Mouse (Mus musculus): ENCODE results near the gene Lamc1.
"Not testable (repeated sequence)": the region's sequence is repeated elsewhere in the genome, so short reads cannot be mapped to it uniquely, and the experiment has no call there.

Gene Lamc1

DNA sequence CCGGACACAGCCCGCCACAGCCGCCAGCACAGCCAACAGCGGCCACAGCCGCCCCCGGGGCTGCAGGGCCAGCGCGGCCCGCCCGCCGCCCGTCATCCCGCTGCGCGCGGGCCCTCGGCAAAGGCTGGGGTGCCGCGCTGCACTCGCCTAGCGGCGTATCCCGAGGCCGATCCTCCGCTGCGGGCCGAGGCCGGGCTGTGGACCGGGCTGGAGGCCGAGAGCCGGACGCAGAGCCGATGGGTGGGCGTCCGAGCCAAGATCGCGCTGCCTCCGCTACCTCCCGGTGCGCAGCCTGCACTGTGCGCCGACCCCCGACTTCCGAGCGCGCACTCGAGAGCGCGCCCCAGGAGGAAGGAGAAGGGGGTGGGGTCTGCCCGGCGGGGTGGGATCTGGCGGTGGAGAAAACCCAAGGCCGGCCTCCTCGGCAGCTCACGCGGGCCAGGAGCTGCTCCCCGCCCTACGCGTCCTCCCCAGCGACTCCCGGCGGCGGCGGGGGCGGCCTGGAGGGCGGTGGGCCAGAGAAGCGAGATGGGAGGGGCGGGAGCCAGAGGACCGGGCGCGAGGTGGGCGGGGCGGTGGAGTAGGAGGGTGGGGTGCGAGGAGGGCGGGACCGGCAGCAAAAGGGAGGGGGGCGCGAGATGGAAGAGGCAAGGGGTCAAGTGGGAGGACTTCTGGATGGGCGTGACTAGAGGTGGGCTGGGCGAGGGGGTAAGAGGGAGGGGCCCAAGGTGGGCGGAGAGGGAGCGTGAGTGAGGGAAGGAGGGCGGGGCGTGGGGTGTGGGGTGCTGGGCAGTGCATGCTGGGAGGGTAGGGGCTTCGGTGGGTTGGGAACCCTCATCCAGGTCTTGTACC is at the start of gene Lamc1:
TSS of gene Lamc1 (minus strand) at position 343 of the 852 bp plus-strand sequence.
- DNase-seq = peak; percentile 74

GRCm38 (mm10) chr1:153380746-153381282 is 48.2 kb upstream of the Lamc1 start:
- no peak for DNase-seq

GRCm38 (mm10) chr1:153379832-153380231 is 47.2 kb upstream of the Lamc1 start:
- peak; percentile 44 for DNase-seq

DNA sequence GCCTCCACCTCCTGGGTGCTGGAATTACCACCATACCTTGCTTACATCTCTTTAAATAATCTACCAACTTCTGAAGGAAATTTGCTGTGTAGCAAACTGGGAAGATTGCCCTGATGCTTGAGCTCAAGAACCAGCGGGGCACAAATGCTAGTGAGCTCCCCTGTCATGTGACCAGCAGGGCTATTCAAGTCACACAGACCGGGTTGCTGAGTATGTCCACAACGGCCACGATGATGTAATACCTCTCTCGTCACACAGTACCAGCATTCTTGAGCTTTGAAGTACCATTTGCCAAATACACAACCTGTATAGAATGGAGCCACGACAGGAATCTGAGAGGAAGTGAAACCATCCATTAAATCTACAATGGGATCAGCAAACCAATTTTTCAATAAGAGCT is 46.0 kb upstream of the Lamc1 start:
- no peak for DNase-seq

GRCm38 (mm10) chr1:153376446-153376845 is 43.9 kb upstream of the Lamc1 start:
- DNase-seq = no peak

GRCm38 (mm10) chr1:153374136-153374535 is 41.5 kb upstream of the Lamc1 start:
- no peak for DNase-seq

DNA sequence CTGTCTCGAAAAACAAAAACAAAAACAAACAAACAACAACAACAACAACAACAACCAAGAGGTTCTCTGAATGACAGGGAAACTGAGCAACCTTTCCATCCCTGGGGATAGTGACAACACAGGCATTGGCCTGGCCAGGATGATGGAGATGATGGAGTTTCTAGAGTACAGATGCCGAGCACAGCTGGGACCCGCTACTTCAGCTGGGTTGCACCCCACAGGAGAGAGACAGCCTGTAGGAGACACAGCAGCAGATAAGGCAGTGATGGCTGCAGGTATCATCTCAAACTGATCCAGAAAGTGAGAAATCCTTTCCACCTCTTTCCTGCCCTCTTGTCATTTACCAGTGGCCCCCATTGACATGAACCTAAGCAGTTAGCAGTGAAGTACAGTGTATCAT is 39.3 kb upstream of the Lamc1 start:
- no peak for DNase-seq

DNA sequence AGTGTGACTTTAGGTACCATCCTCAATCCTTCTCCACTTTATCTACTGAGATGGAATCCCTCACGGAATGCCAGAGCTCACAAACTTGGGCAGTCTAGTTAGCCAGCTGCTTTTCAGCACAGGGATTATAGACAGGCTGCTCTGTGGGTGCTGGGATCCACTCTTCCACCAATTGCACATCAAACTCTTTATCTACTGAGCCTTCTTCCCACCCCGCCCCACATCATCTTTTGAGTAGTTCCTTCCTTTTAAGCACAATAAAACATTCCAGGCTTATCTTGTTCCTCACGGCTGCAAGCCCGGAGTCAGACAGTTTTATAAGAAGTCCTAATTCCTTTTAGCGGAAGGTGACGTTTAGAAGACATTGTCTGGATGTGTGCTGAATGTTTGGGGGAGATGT is 36.4 kb upstream of the Lamc1 start:
- no peak for DNase-seq

GRCm38 (mm10) chr1:153367048-153367447 is 34.5 kb upstream of the Lamc1 start:
- no peak for DNase-seq

DNA sequence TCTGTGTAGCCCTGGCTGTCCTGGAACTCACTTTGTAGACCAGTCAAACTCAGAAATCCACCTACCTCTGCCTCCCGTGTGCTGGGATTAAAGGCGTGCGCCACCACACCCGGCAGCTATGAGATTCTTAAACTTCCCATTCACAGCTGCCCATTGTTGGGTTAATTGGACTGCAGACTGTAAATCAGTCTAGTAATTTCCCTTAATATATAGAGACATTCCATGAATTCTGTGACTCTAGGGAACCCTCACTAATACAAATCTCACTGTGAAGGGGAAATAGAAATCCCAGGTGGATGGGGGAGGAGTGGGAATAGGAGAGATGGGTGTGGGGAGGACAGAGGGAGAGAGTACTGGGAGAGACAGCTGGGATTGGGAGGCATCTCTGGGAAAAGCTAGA is 29.3 kb upstream of the Lamc1 start:
- no peak for DNase-seq

- DNase-seq = no peak
These were observed 28.0 kb upstream of the Lamc1 start for GRCm38 (mm10) chr1:153360556-153360955.

DNA sequence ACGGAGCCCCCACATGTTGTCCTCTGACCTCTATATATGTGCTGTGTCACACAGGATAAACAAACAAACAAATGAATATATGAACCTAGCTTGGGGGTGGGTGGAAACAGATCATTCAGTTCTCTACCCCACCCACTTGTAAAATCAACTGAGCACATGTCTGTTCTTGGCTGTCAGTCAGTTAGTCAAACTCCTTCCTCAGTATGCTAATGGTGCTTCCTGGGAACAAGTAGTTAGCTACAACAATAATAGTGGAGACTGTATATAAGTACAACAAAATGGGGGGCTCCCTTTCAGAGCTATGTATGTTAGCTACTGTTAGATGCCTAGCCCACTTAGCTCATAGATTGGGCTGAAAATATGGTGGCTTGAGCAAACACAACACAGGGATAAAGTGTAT is 24.6 kb upstream of the Lamc1 start:
- DNase-seq = no peak

- no peak for DNase-seq
These were observed 21.9 kb upstream of the Lamc1 start for GRCm38 (mm10) chr1:153354466-153354865.

DNA sequence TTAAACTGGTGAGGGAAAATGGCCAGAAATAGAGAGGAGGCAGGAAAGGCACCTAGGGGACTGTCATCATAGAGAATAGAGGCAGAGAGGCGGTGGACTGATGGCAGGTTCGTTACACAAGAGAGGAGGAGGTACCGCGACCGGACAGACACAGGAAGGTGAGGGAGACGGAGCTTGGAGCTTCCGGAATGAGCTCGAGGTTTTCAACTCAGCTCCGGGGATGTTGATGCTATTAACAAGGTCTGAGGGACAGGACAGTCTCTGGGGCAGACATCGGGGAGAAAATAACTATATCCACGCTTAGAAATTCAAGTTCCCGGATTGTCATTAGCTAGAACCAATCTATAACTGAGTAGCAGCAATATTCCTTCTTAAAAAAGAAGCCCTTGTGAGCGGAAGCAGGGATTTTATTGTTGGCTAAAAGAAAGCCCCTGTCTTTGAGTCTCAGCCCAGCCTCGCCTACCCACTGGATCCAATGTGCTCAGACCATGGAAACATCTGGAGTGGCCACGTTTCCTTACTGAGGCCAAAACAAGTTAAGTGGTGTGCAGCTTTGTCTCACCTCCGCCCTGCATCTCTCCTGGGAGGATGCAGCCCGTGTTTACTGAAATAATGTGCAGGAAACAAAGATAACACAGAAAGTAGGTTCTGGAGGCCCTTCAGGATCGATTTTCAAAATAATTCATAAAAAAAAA is 21.3 kb upstream of the Lamc1 start:
- no peak for DNase-seq

- no peak for DNase-seq
These were observed 18.4 kb upstream of the Lamc1 start for GRCm38 (mm10) chr1:153351034-153351433.

- DNase-seq = no peak
These were observed 15.1 kb upstream of the Lamc1 start for GRCm38 (mm10) chr1:153347726-153348125.

- DNase-seq = no peak
These were observed 14.5 kb upstream of the Lamc1 start for GRCm38 (mm10) chr1:153347040-153347439.

DNA sequence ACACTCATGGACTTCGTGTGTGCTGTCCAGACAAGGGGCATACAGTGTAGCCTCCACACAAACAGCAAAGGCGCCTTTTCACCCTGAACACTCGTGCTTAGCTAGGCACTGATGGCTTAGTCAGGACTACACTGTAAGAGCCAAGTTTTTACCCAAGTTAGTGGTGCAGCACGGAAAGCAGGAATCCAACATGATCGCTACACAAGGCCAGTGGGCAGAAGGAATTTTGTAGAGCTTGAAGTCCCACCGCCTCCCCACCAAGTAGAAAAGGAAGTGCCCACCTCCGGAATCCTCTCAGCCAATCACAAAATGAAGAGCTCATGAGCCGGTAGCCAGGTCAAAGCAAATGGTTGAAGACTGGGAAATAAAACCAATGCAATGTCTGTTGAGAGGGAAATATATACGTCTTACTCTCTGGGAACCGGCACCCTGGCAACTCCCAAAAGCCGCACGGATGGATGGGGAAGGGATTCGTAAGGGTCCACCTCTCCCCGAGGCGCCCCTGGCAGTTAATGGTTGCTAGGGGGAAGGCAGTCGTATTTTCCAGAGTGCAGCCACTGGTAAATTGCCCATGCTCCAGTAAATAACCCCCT is 13.2 kb upstream of the Lamc1 start:
- DNase-seq = no peak

DNA sequence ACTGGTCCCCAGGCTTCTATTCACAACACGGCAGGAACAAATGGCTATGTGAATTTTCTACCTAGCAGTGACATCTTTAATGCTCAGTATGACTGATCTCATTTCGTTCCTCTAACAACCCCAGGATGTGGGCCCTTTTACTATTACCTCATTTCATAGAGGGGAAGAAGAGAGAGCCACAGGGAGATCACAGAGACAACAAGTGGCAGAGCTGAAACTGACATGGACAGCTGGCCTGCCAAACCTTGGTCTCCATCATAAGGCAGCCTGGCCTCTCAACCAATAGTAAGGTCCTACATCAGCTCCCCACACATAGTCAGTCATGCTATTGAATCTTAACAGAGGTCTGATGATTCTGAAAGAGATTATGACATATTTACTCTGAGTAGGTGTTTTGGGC is 12.4 kb upstream of the Lamc1 start:
- no peak for DNase-seq

GRCm38 (mm10) chr1:153335451-153335850 is 2.9 kb upstream of the Lamc1 start:
- not testable (repeated sequence) for DNase-seq

DNA sequence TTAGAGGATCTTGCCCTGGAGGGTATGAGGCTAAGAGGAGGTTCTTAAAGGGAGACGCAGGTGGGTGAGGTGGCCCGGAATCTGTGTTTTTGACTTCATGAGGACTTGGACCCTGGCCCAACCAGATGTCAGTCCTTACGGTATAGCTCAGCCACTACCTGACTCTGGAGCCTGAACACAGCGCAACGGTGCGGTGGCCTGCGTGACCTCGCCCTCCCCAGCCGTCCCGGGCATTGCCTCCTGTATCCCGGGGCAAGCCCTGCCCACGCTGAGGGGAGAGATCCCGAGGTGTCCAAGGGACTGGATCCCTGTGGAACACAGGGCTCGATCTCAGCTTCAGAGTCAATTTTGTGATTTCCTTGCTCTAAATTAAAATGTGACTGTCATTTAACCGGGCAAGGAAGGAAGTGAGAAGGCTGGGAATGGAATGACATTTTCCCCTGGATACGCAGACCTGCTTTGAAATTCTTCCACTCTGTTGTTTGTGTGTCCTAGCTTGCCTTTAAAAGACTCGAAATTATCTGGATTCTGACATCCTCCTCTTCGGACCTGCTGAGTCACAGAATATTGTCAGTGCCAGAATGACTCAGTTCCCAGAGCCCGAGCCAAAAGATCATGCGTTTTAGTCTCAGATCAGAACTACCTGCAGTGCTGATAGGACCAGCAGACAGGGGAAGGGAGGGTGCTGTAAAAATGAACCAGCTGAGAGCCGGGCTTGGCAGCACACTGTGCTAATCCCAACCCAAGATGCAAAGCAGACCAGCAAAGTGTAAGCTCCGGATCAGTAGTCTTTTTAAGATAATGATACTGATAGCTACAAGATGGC is 923 bp upstream of the Lamc1 start:
- no peak for DNase-seq

DNA sequence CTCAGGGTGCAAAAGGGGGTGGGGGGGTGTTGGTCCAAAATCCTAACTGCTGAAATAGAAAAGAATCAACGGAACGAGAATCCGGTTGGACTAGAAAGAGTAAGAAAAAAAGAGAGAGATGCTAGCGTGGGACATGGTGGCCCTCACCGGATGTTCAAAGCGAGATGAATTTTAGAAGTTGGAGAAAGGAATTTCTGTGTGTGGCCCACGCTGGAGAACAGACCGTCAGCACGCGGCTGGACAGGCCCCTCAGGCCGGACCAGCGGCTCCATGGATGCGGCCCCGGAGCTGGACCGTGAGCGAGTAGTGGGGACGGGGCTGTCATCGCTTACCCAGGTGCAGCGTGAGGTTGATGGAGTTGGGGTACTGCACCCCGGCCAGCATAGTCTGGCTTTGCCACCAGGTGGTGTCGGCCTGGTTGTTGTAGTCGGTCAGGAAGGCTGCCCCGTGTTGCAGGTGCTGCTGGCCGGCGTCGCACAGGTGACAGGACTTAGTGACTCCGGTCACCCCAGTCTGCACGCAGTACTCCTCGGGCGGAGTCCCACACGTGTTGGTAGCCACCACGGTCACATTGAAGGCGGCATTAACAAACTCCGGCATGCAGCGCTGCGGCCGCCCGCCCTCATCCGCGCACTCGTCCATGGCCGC is 666 bp downstream of the Lamc1 start:
- peak; percentile 76 for DNase-seq
